ENCODE assay signal across 9 mouse cellular contexts in genomic region chr9:56894006-56894405, GRCm38 (mm10). TPM values are rescaled to one million over a fixed set of nuclear protein-coding genes. Genes with fewer than 3 reads are reported as not detected.
DNase-seq lines count a peak whose midpoint lies in the region; ATAC-seq and TF ChIP-seq lines count a peak whose summit lies in the region.
"Had no signal": no experiment of that assay in that cellular context is flagged by ENCODE, and none has a peak within 500 bp of the region (broad histone marks: within the 10 kb centered on the region; RNA-seq: fewer than 3 reads in every experiment).

No protein-coding gene starts in this region.

- no peaks in the 10 kb centered on the region for H3K9me3 ChIP-seq in MEL (replicated peaks; ENCODE audit: insufficient read depth, low read length)
- H3K9me3 ChIP-seq: embryonic facial prominence, embryonic 15.5 days had no signal

- no peak overlapping the region for H3K9ac ChIP-seq in MEL (ENCODE audit: control insufficient read depth, low read depth, low read length, poor library complexity, severe bottlenecking)
- H3K9ac ChIP-seq: embryonic facial prominence, embryonic 15.5 days had no signal

- ATAC-seq in CD4-positive, CD25-positive, alpha-beta regulatory T cell, adult 4 months, result no peak

- no peaks in the 10 kb centered on the region for H3K4me1 ChIP-seq in MEL (ENCODE audit: control insufficient read depth in 1 of 2, insufficient read depth in 2 of 2, low read length in 2 of 2)

- intact Hi-C loops in heart, postnatal 10 days (cut with DNase I), result loop anchor here (5.0 kb wide), 2 partner anchors 163 to 328 kb away; no protein-coding TSS in a partner anchor

- H3K27me3 ChIP-seq in MEL (ENCODE audit: control insufficient read depth in 1 of 2, insufficient read depth in 2 of 2, low read length in 2 of 2), result no peaks in the 10 kb centered on the region
- H3K27me3 ChIP-seq: embryonic facial prominence, embryonic 15.5 days had no signal

- DNase-seq in CD4-positive, CD25-positive, alpha-beta regulatory T cell, adult 2 months (ENCODE audit: low read depth, low spot score), result peak; percentile 44
- no peak for DNase-seq in layer of hippocampus, adult 2 months (ENCODE audit: low spot score in 2 of 2)
- no peak for DNase-seq in layer of hippocampus, adult 9-10 months (ENCODE audit: low spot score)
- DNase-seq in MEL (ENCODE audit: low read depth, low spot score), result no peak
- peak; percentile 49 to 67 for DNase-seq in heart, postnatal 10 days
- peak; percentile 93 for DNase-seq in retina, postnatal 1 day
- no peak for DNase-seq in cerebellum, adult 9-10 months

- H3K79me2 ChIP-seq in MEL (ENCODE audit: control insufficient read depth, insufficient read depth, low read length, poor library complexity), result no peaks in the 10 kb centered on the region

- H3K4me3 ChIP-seq in layer of hippocampus, adult 2 months, result no peak overlapping the region
- H3K4me3 ChIP-seq in MEL (ENCODE audit: control insufficient read depth in 1 of 2, insufficient read depth in 1 of 2, low read depth in 2 of 2, low read length in 2 of 2), result no peak overlapping the region
- H3K4me3 ChIP-seq: embryonic facial prominence, embryonic 15.5 days had no signal

- no peak for TF ChIP-seq POLR2A in MEL (IDR thresholded peaks at IDR 0.05; ENCODE audit: control insufficient read depth in 1 of 2, insufficient read depth in 1 of 2, low read depth in 1 of 2, low read length in 2 of 2, poor library complexity in 1 of 2)

- TF ChIP-seq RAD21 in MEL (IDR thresholded peaks at IDR 0.05; ENCODE audit: low read depth, low read length), result no peak; the same call in 1 of the 2 replicates

- no peaks in the 10 kb centered on the region for H3K36me3 ChIP-seq in MEL (ENCODE audit: control insufficient read depth in 1 of 2, insufficient read depth in 2 of 2, low read length in 2 of 2)

- no peak for TF ChIP-seq EP300 in MEL (IDR thresholded peaks at IDR 0.05; ENCODE audit: low read depth in 1 of 2, low read length in 2 of 2)

- TF ChIP-seq CTCF in layer of hippocampus, adult 2 months (conservative IDR thresholded peaks at IDR 0.05), result peak; percentile 46
- TF ChIP-seq CTCF in MEL (IDR thresholded peaks at IDR 0.05 in 2 of 3, conservative IDR thresholded peaks at IDR 0.05 in 1 of 3; ENCODE audit: control insufficient read depth in 1 of 3, insufficient read depth in 1 of 3, low read depth in 2 of 3, low read length in 3 of 3, poor library complexity in 1 of 3, severe bottlenecking in 1 of 3), result peak; percentile 14 to 29 (median 23); a peak in 3 of 6 replicates

- no peak overlapping the region for H3K27ac ChIP-seq in layer of hippocampus, adult 2 months
- no peak overlapping the region for H3K27ac ChIP-seq in MEL (ENCODE audit: control insufficient read depth, low read depth, low read length)
- H3K27ac ChIP-seq: embryonic facial prominence, embryonic 15.5 days had no signal

TF ChIP-seq in MEL, 35 proteins besides CTCF, POLR2A, EP300 and RAD21:
- TF ChIP-seq CHD2 (IDR thresholded peaks at IDR 0.05; ENCODE audit: low read length), result no peak
- TF ChIP-seq SMC3 (IDR thresholded peaks at IDR 0.05; ENCODE audit: low read depth, low read length), result peak; percentile 31; the same call in 1 of the 2 replicates
- TF ChIP-seq TAL1 (IDR thresholded peaks at IDR 0.05; ENCODE audit: low read length), result no peak

RNA-seq across cellular contexts. Expression of gene Cspg4, which starts 29.2 kb away (rescaled TPM):
- not detected for polyA plus RNA-seq in CD4-positive, CD25-positive, alpha-beta regulatory T cell, adult 4 months (2017; shearing (Covaris generic))
- 10 to 100 TPM; 17.4 to 18.4 TPM for total RNA-seq in layer of hippocampus, adult 2 months (2021)
- total RNA-seq in MEL (2012; rRNA removed), result 0.16 and 0.23 TPM in 2 replicates
- under 1 TPM in 1 of 2 experiments, not detected in 1; 0.15 TPM for polyA plus RNA-seq in MEL (2012; ENCODE audit: insufficient read depth in 1 of 2, insufficient read length in 2 of 2, low read depth in 1 of 2, low replicate concordance in 2 of 2, missing spikeins in 1 of 2)
- total RNA-seq in heart, postnatal 10 days (2021), result 10 to 100 TPM; 42.6 to 43.4 TPM

RNA-seq across cellular contexts. Expression of gene Odf3l1, which starts 29.5 kb away (rescaled TPM):
- polyA plus RNA-seq in CD4-positive, CD25-positive, alpha-beta regulatory T cell, adult 4 months (2017; shearing (Covaris generic)), result not detected
- not detected for total RNA-seq in layer of hippocampus, adult 2 months (2021)
- not detected in 2 replicates for total RNA-seq in MEL (2012; rRNA removed)
- not detected for polyA plus RNA-seq in MEL (2012; ENCODE audit: insufficient read depth in 1 of 2, insufficient read length in 2 of 2, low read depth in 1 of 2, low replicate concordance in 2 of 2, missing spikeins in 1 of 2)
- under 1 TPM in 1 of 2 experiments, not detected in 1; 0.32 TPM for total RNA-seq in heart, postnatal 10 days (2021)

RNA-seq across cellular contexts. Expression of gene Snx33, which starts 34.2 kb away (rescaled TPM):
- 1 to 10 TPM; 3.6 to 4.9 TPM for polyA plus RNA-seq in CD4-positive, CD25-positive, alpha-beta regulatory T cell, adult 4 months (2017; shearing (Covaris generic))
- total RNA-seq in layer of hippocampus, adult 2 months (2021), result 1 to 10 TPM; 7.2 to 8.9 TPM
- 2.2 and 2.3 TPM in 2 replicates for total RNA-seq in MEL (2012; rRNA removed)
- polyA plus RNA-seq in MEL (2012; ENCODE audit: insufficient read depth in 1 of 2, insufficient read length in 2 of 2, low read depth in 1 of 2, low replicate concordance in 2 of 2, missing spikeins in 1 of 2), result 1 to 10 TPM in 1 of 2 experiments, not detected in 1; 3.5 TPM
- 10 to 100 TPM; 11.5 to 13.1 TPM for total RNA-seq in heart, postnatal 10 days (2021)

RNA-seq across cellular contexts. Expression of gene Imp3, which starts 43.3 kb away (rescaled TPM):
- 10 to 100 TPM; 42.6 to 57.1 TPM for polyA plus RNA-seq in CD4-positive, CD25-positive, alpha-beta regulatory T cell, adult 4 months (2017; shearing (Covaris generic))
- total RNA-seq in layer of hippocampus, adult 2 months (2021), result 10 to 100 TPM; 54.9 to 56.8 TPM
- total RNA-seq in MEL (2012; rRNA removed), result 160 and 183 TPM in 2 replicates
- polyA plus RNA-seq in MEL (2012; ENCODE audit: insufficient read depth in 1 of 2, insufficient read length in 2 of 2, low read depth in 1 of 2, low replicate concordance in 2 of 2, missing spikeins in 1 of 2), result 100 to 1,000 TPM in 1 of 2 experiments, not detected in 1; 154 TPM
- total RNA-seq in heart, postnatal 10 days (2021), result 10 to 100 TPM; 45.5 to 48.7 TPM

RNA-seq across cellular contexts. Expression of gene Snupn, which starts 56.7 kb away (rescaled TPM):
- polyA plus RNA-seq in CD4-positive, CD25-positive, alpha-beta regulatory T cell, adult 4 months (2017; shearing (Covaris generic)), result 10 to 100 TPM; 22.1 to 23.8 TPM
- total RNA-seq in layer of hippocampus, adult 2 months (2021), result 10 to 100 TPM; 15.2 to 19.1 TPM
- total RNA-seq in MEL (2012; rRNA removed), result 13.0 and 14.6 TPM in 2 replicates
- polyA plus RNA-seq in MEL (2012; ENCODE audit: insufficient read depth in 1 of 2, insufficient read length in 2 of 2, low read depth in 1 of 2, low replicate concordance in 2 of 2, missing spikeins in 1 of 2), result 10 to 100 TPM in 1 of 2 experiments, not detected in 1; 14.7 TPM
- 1 to 10 TPM; 8.8 to 9.1 TPM for total RNA-seq in heart, postnatal 10 days (2021)

Comparison
In these comparisons a context has a peak if more than half of its experiments do, and no peak if none do; other contexts are left out.
1. DNase-seq: peak in CD4-positive, CD25-positive, alpha-beta regulatory T cell, adult 2 months (single experiment), heart, postnatal 10 days (2 of 2) and retina, postnatal 1 day (single experiment); none in layer of hippocampus, adult 2 months (0 of 2), layer of hippocampus, adult 9-10 months (single experiment), MEL (single experiment) and cerebellum, adult 9-10 months (single experiment).
2. RNA of gene Cspg4, which starts 29.2 kb away (total RNA-seq): 42.6 to 43.4 TPM in heart, postnatal 10 days and 17.4 to 18.4 TPM in layer of hippocampus, adult 2 months; 0.16 to 0.23 TPM in MEL; every median in the first group is over 10 times any median in the second.